Mouse (Mus musculus) cerebellum, postnatal 10 days (tissue): Measurements from ENCODE around the gene Tmem135.
A peak's percentile ranks its signal among the peaks of the same experiment; 100 is the strongest.

Experiments
- DNase-seq, 2 experiments: peaks; one replicate each; pipeline ENCODE4 v3.0.0; 2021; ENCODE audit warnings: mixed read lengths in 2 of 2

The Tmem135 gene

GRCm38 (mm10) chr7:89171790-89172467 is 232.1 kb downstream of the Tmem135 start:
- DNase-seq = no peak

- DNase-seq = peak; percentile 83 to 86
These were observed 235.4 kb downstream of the Tmem135 start for GRCm38 (mm10) chr7:89168606-89169005.

GRCm38 (mm10) chr7:89165528-89165927 is 238.5 kb downstream of the Tmem135 start:
- no peak for DNase-seq

- no peak for DNase-seq
These were observed 242.2 kb downstream of the Tmem135 start for GRCm38 (mm10) chr7:89161610-89162378.

GRCm38 (mm10) chr7:89157356-89157755 is 246.7 kb downstream of the Tmem135 start:
- DNase-seq = no peak

- no peak for DNase-seq
These were observed 247.4 kb downstream of the Tmem135 start for GRCm38 (mm10) chr7:89156629-89157028.

- DNase-seq = no peak
These were observed 248.3 kb downstream of the Tmem135 start for GRCm38 (mm10) chr7:89155741-89156140.

GRCm38 (mm10) chr7:89155223-89155622 is 248.8 kb downstream of the Tmem135 start:
- DNase-seq = no peak

GRCm38 (mm10) chr7:89151345-89151744 is 252.7 kb downstream of the Tmem135 start:
- DNase-seq = no peak

- peak; percentile 63 to 67 for DNase-seq
These were observed 263.3 kb downstream of the Tmem135 start for GRCm38 (mm10) chr7:89140640-89141300.

- no peak for DNase-seq
These were observed 269.0 kb downstream of the Tmem135 start for GRCm38 (mm10) chr7:89134884-89135511.

GRCm38 (mm10) chr7:89126063-89126882 is 277.7 kb downstream of the Tmem135 start:
- DNase-seq = peak; percentile 69

GRCm38 (mm10) chr7:89116261-89116664 is 287.8 kb downstream of the Tmem135 start:
- no peak for DNase-seq

- no peak for DNase-seq
These were observed 288.4 kb downstream of the Tmem135 start for GRCm38 (mm10) chr7:89115633-89116032.

GRCm38 (mm10) chr7:89106421-89106820 is 297.6 kb downstream of the Tmem135 start:
- no peak for DNase-seq

- no peak for DNase-seq
These were observed 304.3 kb downstream of the Tmem135 start for GRCm38 (mm10) chr7:89099756-89100155.
